ENCODE assay signal across 9 mouse cellular contexts in genomic region chr6:120903450-120903912, GRCm38 (mm10). TPM values are rescaled to one million over a fixed set of nuclear protein-coding genes. Genes with fewer than 3 reads are reported as not detected.
DNase-seq lines count a peak whose midpoint lies in the region; ATAC-seq and TF ChIP-seq lines count a peak whose summit lies in the region.
"Had no signal": no experiment of that assay in that cellular context is flagged by ENCODE, and none has a peak within 500 bp of the region (broad histone marks: within the 10 kb centered on the region; RNA-seq: fewer than 3 reads in every experiment).

No protein-coding gene starts in this region.

- DNase-seq in cerebellum, postnatal 14 days: peak; percentile 30 to 48
- DNase-seq in cerebellum, postnatal 4 days (ENCODE audit: low spot score in 2 of 2): no peak
- DNase-seq in A20 (ENCODE audit: low read depth, low spot score): peak; percentile 51
- peak; percentile 20 for DNase-seq in brain, embryonic 14.5 days (ENCODE audit: low read depth)
- peak; percentile 68 for DNase-seq in thymus, postnatal 4 days
- DNase-seq in Muller cell, postnatal 12 days (ENCODE audit: inconsistent ontology term): no peak

- TF ChIP-seq POLR2A in brain, embryonic 14.5 days (IDR thresholded peaks at IDR 0.05; ENCODE audit: borderline replicate concordance, extremely low read depth, insufficient read depth, insufficient read length, poor library complexity, severe bottlenecking): no peak

- H3K27ac ChIP-seq in kidney, embryonic 15.5 days: peak overlapping the region; percentile 68; the same call in 1 of the 2 replicates
- H3K27ac ChIP-seq: limb, embryonic 13.5 days had no signal

- ATAC-seq in kidney, embryonic 15.5 days (replicated peaks; ENCODE audit: low FRiP score): peak; percentile 83
- ATAC-seq in megakaryocyte progenitor cell, adult 5-6 weeks (replicated peaks; ENCODE audit: poor library complexity): peak; percentile 66

- no peak overlapping the region for H3K9ac ChIP-seq in kidney, embryonic 15.5 days
- H3K9ac ChIP-seq: limb, embryonic 13.5 days had no signal

- no peaks in the 10 kb centered on the region for H3K36me3 ChIP-seq in kidney, embryonic 15.5 days
- H3K36me3 ChIP-seq: limb, embryonic 13.5 days had no signal

- 0 out of 2 replicates have a peak, but pooled peaks cover 2% of the 10 kb centered on the region for H3K4me1 ChIP-seq in kidney, embryonic 15.5 days
- H3K4me1 ChIP-seq: limb, embryonic 13.5 days had no signal

- peak; percentile 62; the same call in 1 of the 2 replicates for TF ChIP-seq CTCF in brain, embryonic 14.5 days (IDR thresholded peaks at IDR 0.05; ENCODE audit: borderline replicate concordance, extremely low read depth, insufficient read depth, insufficient read length)

- no peaks in the 10 kb centered on the region for H3K9me3 ChIP-seq in kidney, embryonic 15.5 days (replicated peaks)
- H3K9me3 ChIP-seq: limb, embryonic 13.5 days had no signal

- H3K4me3 ChIP-seq in kidney, embryonic 15.5 days (replicated peaks): no peak overlapping the region
- H3K4me3 ChIP-seq: limb, embryonic 13.5 days had no signal

- no peaks in the 10 kb centered on the region for H3K27me3 ChIP-seq in kidney, embryonic 15.5 days
- H3K27me3 ChIP-seq: limb, embryonic 13.5 days had no signal

- 0 out of 2 replicates have a peak overlapping the region, but pooled peaks have one; percentile 4 for H3K4me2 ChIP-seq in kidney, embryonic 15.5 days
- H3K4me2 ChIP-seq: limb, embryonic 13.5 days had no signal

- WGBS in kidney, embryonic 15.5 days: 58% methylated on average over 5 of the region's 5 CpGs

RNA-seq across cellular contexts. Expression of gene Bid, which starts 13.2 kb away (rescaled TPM):
- polyA plus RNA-seq in brain, embryonic 14.5 days (2012; rRNA removed): 23.3 and 23.6 TPM in 2 replicates
- 22.2 and 23.8 TPM in 2 replicates for polyA plus RNA-seq in kidney, embryonic 15.5 days (2015; fragmentation: Nextera tagmentation; extraction: Ambion mirVana)
- total RNA-seq in megakaryocyte progenitor cell, adult 5-6 weeks (2015): 89.7 and 91.0 TPM in 2 replicates
- 51.7 and 55.4 TPM in 2 replicates for total RNA-seq in megakaryocyte progenitor cell, adult 5-6 weeks (2017)

Comparison
In these comparisons a context has a peak if more than half of its experiments do, and no peak if none do; other contexts are left out.
1. DNase-seq: peak in cerebellum, postnatal 14 days (2 of 2), A20 (single experiment), brain, embryonic 14.5 days (single experiment) and thymus, postnatal 4 days (single experiment); none in cerebellum, postnatal 4 days (0 of 2) and Muller cell, postnatal 12 days (single experiment).